Mouse (Mus musculus): ENCODE measurements at regions not wholly inside any gene's neighbourhood (a gene's known extent, or its start where the extent isn't known, plus 50 kb on each side); places are given as distances from the start of the nearest gene placed in this dataset.

DNA sequence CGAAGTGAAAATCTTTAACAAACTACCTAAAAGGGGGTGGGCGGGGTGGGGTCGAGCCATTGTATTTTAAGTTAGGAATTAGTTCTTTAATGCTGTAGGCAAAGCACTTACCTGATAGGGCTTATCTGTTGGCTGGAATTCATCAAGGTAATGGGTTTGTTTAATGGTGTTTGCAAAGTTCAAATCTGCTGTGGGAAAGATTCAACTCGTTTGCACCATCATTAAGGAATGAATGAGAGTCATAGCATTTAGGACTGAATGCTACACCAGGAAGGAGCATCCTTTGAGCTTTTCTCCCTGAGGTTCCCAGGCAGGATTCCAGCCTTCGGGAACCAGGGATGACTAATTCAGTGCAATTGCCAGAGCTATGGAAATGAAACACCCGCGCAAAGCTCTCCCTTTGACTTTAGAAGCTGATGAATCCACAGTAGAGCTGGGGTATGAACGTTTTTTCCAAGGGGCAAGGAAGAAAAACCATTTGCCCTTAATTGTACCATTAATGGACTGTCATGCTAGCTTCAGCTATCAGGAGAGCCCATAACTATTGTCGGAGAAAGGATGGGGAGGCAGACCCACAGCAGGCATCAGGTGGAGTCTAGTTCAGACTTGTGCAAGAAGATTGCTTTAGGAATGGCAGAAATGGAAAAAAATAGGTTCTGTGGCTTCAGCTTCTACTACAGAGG, 57.3 kb upstream of the Cpm start:
- H3K9me3 ChIP-seq (ENCODE audit: low read length): no peaks in the 10 kb centered on the region
- peaks cover 6% of the 10 kb centered on the region for H3K27me3 ChIP-seq (ENCODE audit: insufficient read depth, low read length)
- peak; percentile 21 for DNase-seq (ENCODE audit: low spot score)
- ATAC-seq (ENCODE audit: low FRiP score): no peak
- H3K9ac ChIP-seq (replicated peaks; ENCODE audit: low read length, poor library complexity, severe bottlenecking): no peak overlapping the region
- no peak overlapping the region for H3K27ac ChIP-seq (ENCODE audit: low read depth, low read length)
- peaks cover 5% of the 10 kb centered on the region; the same call in 1 of the 2 replicates for H3K4me1 ChIP-seq (ENCODE audit: insufficient read depth, low read length)
- TF ChIP-seq CTCF (IDR thresholded peaks at IDR 0.05): no peak
- 21% methylated on average over 9 of the region's 9 CpGs for WGBS
- H3K4me2 ChIP-seq (ENCODE audit: low read depth, low read length, poor library complexity, severe bottlenecking): peak overlapping the region; percentile 63
- H3K36me3 ChIP-seq (ENCODE audit: insufficient read depth, low read length): no peaks in the 10 kb centered on the region
- H3K4me3 ChIP-seq (ENCODE audit: low read depth, low read length): no peak overlapping the region

DNA sequence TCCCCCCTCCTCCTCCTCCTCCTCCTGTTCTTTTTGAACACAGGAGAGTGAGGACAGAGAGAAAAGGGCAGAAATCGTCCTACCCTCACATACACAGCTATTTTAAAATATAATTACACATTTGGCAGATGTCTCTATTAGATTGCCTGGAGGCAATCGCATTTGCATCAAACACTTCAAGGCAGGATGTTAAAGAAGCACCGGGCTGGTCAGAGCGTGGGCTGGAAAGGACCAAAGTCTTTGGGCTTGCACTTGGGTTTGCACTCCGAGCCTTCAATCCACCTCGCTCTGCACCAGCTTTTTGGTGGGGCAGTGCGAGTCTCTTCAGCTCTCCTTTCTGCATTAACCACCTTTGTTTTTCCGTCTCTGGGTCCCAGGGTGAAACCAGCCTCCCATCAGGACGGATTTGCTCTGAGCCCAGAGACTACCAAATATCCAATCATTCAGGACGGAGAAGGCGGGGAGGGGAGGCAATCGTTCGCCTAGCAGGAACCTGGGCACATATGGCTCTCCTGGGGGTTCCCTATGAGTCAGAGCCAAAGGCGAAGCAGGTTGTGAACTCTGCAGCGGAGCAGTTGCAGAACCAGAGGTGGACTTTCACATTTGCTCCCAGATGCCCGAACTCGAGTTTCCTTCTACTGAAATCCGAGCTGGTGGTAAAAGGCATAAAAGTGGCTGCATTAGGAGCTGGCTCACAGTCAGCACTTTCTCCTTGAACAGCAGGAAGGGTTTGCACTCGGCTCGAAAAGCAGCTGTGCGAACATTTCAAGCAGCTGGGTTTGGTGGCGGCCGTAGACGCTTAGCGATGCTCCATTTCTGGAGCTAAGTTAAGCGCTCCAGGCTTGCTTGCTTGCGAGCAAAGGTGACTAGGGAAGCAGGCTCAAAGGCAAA, 58.1 kb upstream of the Cpm start:
- H3K9ac ChIP-seq (replicated peaks; ENCODE audit: low read length, poor library complexity, severe bottlenecking): peak overlapping the region; percentile 24; the same call in 1 of the 2 replicates
- ATAC-seq (ENCODE audit: low FRiP score): no peak
- TF ChIP-seq CTCF (IDR thresholded peaks at IDR 0.05): no peak

GRCm38 (mm10) chr10:117570091-117570970, 59.0 kb upstream of the Cpm start:
- TF ChIP-seq CTCF (IDR thresholded peaks at IDR 0.05): no peak
- Histone ChIP-seq H3K36me3 (ENCODE audit: insufficient read depth, low read length) (no peaks in the 10 kb centered on the region), H3K27ac (ENCODE audit: low read depth, low read length) (no peak overlapping the region), H3K27me3 (ENCODE audit: insufficient read depth, low read length) (peaks cover 6% of the 10 kb centered on the region), H3K9me3 (ENCODE audit: low read length) (no peaks in the 10 kb centered on the region), H3K4me3 (ENCODE audit: low read depth, low read length) (no peak overlapping the region), H3K4me2 (ENCODE audit: low read depth, low read length, poor library complexity, severe bottlenecking) (no peak overlapping the region), H3K9ac (replicated peaks; ENCODE audit: low read length, poor library complexity, severe bottlenecking) (no peak overlapping the region), H3K4me1 (ENCODE audit: insufficient read depth, low read length) (peaks cover 5% of the 10 kb centered on the region; the same call in 1 of the 2 replicates)
- ATAC-seq (ENCODE audit: low FRiP score) (no peak), DNase-seq (ENCODE audit: low spot score) (no peak)
- WGBS: 54% methylated on average over 8 of the region's 8 CpGs

More for the DNA sequence above, 58.1 kb upstream of the Cpm start:
- H3K36me3 ChIP-seq (ENCODE audit: insufficient read depth, low read length): no peaks in the 10 kb centered on the region
- no peak overlapping the region for H3K27ac ChIP-seq (ENCODE audit: low read depth, low read length)
- peak overlapping the region; percentile 29 for H3K4me3 ChIP-seq (ENCODE audit: low read depth, low read length)
- peaks cover 6% of the 10 kb centered on the region for H3K27me3 ChIP-seq (ENCODE audit: insufficient read depth, low read length)
- peak overlapping the region; percentile 63 for H3K4me2 ChIP-seq (ENCODE audit: low read depth, low read length, poor library complexity, severe bottlenecking)
- peak; percentile 54 for DNase-seq (ENCODE audit: low spot score)
- under 1% methylated on average over 27 of the region's 27 CpGs for WGBS
- H3K9me3 ChIP-seq (ENCODE audit: low read length): no peaks in the 10 kb centered on the region
- peaks cover 5% of the 10 kb centered on the region; the same call in 1 of the 2 replicates for H3K4me1 ChIP-seq (ENCODE audit: insufficient read depth, low read length)

GRCm38 (mm10) chr10:117569301-117570079, 59.8 kb upstream of the Cpm start:
- no peaks in the 10 kb centered on the region for H3K36me3 ChIP-seq (ENCODE audit: insufficient read depth, low read length)
- no peak for TF ChIP-seq CTCF (IDR thresholded peaks at IDR 0.05)
- H3K4me2 ChIP-seq (ENCODE audit: low read depth, low read length, poor library complexity, severe bottlenecking): no peak overlapping the region
- H3K27me3 ChIP-seq (ENCODE audit: insufficient read depth, low read length): peaks cover 6% of the 10 kb centered on the region
- H3K9me3 ChIP-seq (ENCODE audit: low read length): no peaks in the 10 kb centered on the region
- H3K4me1 ChIP-seq (ENCODE audit: insufficient read depth, low read length): peaks cover 5% of the 10 kb centered on the region; the same call in 1 of the 2 replicates
- DNase-seq (ENCODE audit: low spot score) (no peak), ATAC-seq (ENCODE audit: low FRiP score) (no peak)
- no peak overlapping the region for H3K4me3 ChIP-seq (ENCODE audit: low read depth, low read length)
- WGBS: 76% methylated on average over 11 of the region's 11 CpGs
- H3K9ac ChIP-seq (replicated peaks; ENCODE audit: low read length, poor library complexity, severe bottlenecking): no peak overlapping the region
- H3K27ac ChIP-seq (ENCODE audit: low read depth, low read length): no peak overlapping the region

All from midbrain, postnatal 0 days (tissue).